Mouse (Mus musculus) limb, embryonic 12.5 days (tissue): ENCODE measurements at regions not wholly inside any gene's neighbourhood (a gene's known extent, or its start where the extent isn't known, plus 50 kb on each side); places are given as distances from the start of the nearest gene placed in this dataset.

Experiments used
- ATAC-seq: fragments of 200-750 bp; cut with Nextera tagmentation; 2 replicates; pipeline ENCODE4 v1.8.0; 2017; ENCODE audit warnings: low read depth, moderate TSS enrichment; ENCODE audit not compliant: insufficient number of reproducible peaks, insufficient read depth, low FRiP score, low TSS enrichment
- H3K27ac ChIP-seq: fragments of 300-500 bp; sonication (generic); 2 replicates; pipeline ENCODE4 v1.5.1; 2016; ENCODE audit warnings: mild to moderate bottlenecking, moderate library complexity
- H3K27me3 ChIP-seq: fragments of 300-500 bp; sonication (generic); 2 replicates; pipeline ENCODE4 v1.6.1; 2016; ENCODE audit warnings: mild to moderate bottlenecking, moderate library complexity
- H3K36me3 ChIP-seq: fragments of 300-500 bp; sonication (generic); 2 replicates; pipeline ENCODE4 v1.6.1; 2016; ENCODE audit warnings: mild to moderate bottlenecking, moderate library complexity
- H3K4me1 ChIP-seq: fragments of 300-500 bp; sonication (generic); replicated peaks from 2 replicates; pipeline ENCODE4 v1.6.1; 2016
- H3K4me2 ChIP-seq: fragments of 300-500 bp; sonication (generic); 2 replicates; pipeline ENCODE4 v1.6.1; 2016; ENCODE audit warnings: mild to moderate bottlenecking, moderate library complexity
- H3K4me3 ChIP-seq: fragments of 300-500 bp; sonication (generic); replicated peaks from 2 replicates; pipeline ENCODE4 v1.5.1; 2016; ENCODE audit warnings: mild to moderate bottlenecking
- H3K9ac ChIP-seq: fragments of 300-500 bp; sonication (generic); replicated peaks from 2 replicates; pipeline ENCODE4 v1.6.1; 2016; ENCODE audit warnings: mild to moderate bottlenecking, moderate library complexity
- H3K9me3 ChIP-seq: fragments of 300-500 bp; sonication (generic); 2 replicates; pipeline ENCODE4 v1.6.1; 2016; ENCODE audit warnings: mild to moderate bottlenecking, moderate library complexity
- WGBS: fragments of 180-500 bp; shearing (Covaris S2); methylation state at CpG from one replicate; pipeline ENCODE4 v1.1.7; 2016; 5-methylcytosine and 5-hydroxymethylcytosine counted together

- Histone ChIP-seq H3K4me3 (no peak overlapping the region), H3K27me3 (no peaks in the 10 kb centered on the region), H3K36me3 (no peaks in the 10 kb centered on the region), H3K4me1 (no peaks in the 10 kb centered on the region), H3K27ac (no peak overlapping the region), H3K9ac (no peak overlapping the region), H3K4me2 (no peak overlapping the region), H3K9me3 (no peaks in the 10 kb centered on the region)
- no peak for ATAC-seq
- WGBS: 83% methylated on average over 8 of the region's 8 CpGs
These were observed 169.6 kb upstream of the Cpeb2 start for GRCm38 (mm10) chr5:43063386-43063785.

- H3K4me2 ChIP-seq: no peak overlapping the region
- H3K36me3 ChIP-seq: no peaks in the 10 kb centered on the region
- no peaks in the 10 kb centered on the region for H3K4me1 ChIP-seq
- WGBS: 87% methylated on average over 3 of the region's 3 CpGs
- ATAC-seq: no peak
- H3K4me3 ChIP-seq: no peak overlapping the region
- no peak overlapping the region for H3K27ac ChIP-seq
- no peak overlapping the region for H3K9ac ChIP-seq
- no peaks in the 10 kb centered on the region for H3K27me3 ChIP-seq
- H3K9me3 ChIP-seq: no peaks in the 10 kb centered on the region
These were observed 161.4 kb upstream of the Cpeb2 start for GRCm38 (mm10) chr5:43071541-43071940.

GRCm38 (mm10) chr5:43072340-43072739, 160.6 kb upstream of the Cpeb2 start:
- 83% methylated on average over 2 of the region's 2 CpGs for WGBS
- Histone ChIP-seq H3K27me3 (no peaks in the 10 kb centered on the region), H3K36me3 (no peaks in the 10 kb centered on the region), H3K9ac (no peak overlapping the region), H3K4me3 (no peak overlapping the region), H3K27ac (no peak overlapping the region), H3K4me1 (no peaks in the 10 kb centered on the region), H3K9me3 (no peaks in the 10 kb centered on the region), H3K4me2 (no peak overlapping the region)
- ATAC-seq: no peak

- Histone ChIP-seq H3K36me3 (no peaks in the 10 kb centered on the region), H3K4me2 (no peak overlapping the region), H3K9ac (no peak overlapping the region), H3K4me1 (no peaks in the 10 kb centered on the region), H3K27me3 (no peaks in the 10 kb centered on the region), H3K27ac (no peak overlapping the region), H3K9me3 (no peaks in the 10 kb centered on the region), H3K4me3 (no peak overlapping the region)
- no peak for ATAC-seq
- WGBS: 91% methylated on average over 3 of the region's 3 CpGs
These were observed 158.4 kb upstream of the Cpeb2 start for GRCm38 (mm10) chr5:43074536-43074935.

- H3K4me1 ChIP-seq: 0 out of 2 replicates have a peak, but pooled peaks cover 5% of the 10 kb centered on the region
- no peak overlapping the region for H3K9ac ChIP-seq
- H3K4me3 ChIP-seq: no peak overlapping the region
- H3K27me3 ChIP-seq: no peaks in the 10 kb centered on the region
- WGBS: 91% methylated on average over 1 of the region's 1 CpGs
- no peak overlapping the region for H3K27ac ChIP-seq
- H3K9me3 ChIP-seq: no peaks in the 10 kb centered on the region
- H3K36me3 ChIP-seq: no peaks in the 10 kb centered on the region
- no peak overlapping the region for H3K4me2 ChIP-seq
- no peak for ATAC-seq
These were observed 152.7 kb upstream of the Cpeb2 start for GRCm38 (mm10) chr5:43080252-43080651.

GRCm38 (mm10) chr5:43081561-43082534, 151.1 kb upstream of the Cpeb2 start:
- 52% methylated on average over 11 of the region's 11 CpGs for WGBS
- Histone ChIP-seq H3K36me3 (no peaks in the 10 kb centered on the region), H3K4me1 (0 out of 2 replicates have a peak, but pooled peaks cover 5% of the 10 kb centered on the region), H3K4me3 (no peak overlapping the region), H3K4me2 (no peak overlapping the region), H3K27me3 (no peaks in the 10 kb centered on the region; the same call in 1 of the 2 replicates), H3K9ac (no peak overlapping the region), H3K9me3 (no peaks in the 10 kb centered on the region), H3K27ac (no peak overlapping the region)
- no peak for ATAC-seq

DNA sequence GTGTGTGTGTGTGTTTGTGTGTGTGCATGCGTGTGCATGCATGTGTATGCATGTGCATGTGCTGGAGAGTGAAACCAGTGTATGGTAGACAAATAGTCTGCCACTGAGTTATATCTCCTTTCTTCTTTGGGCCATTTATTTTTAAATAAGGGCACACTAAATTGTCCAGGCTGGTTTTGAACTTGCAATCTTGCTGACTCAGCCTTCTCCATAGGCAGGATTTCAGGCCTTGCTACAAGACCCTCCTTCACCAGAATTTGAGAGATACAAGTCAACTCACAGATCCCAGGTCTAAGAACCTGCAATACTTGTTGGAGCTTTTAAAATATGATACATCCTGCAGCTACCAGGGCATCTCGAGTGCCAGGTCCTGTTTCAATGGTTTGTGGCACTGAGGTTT, 145.9 kb upstream of the Cpeb2 start:
- peaks cover 7% of the 10 kb centered on the region for H3K4me1 ChIP-seq
- WGBS: 82% methylated on average over 2 of the region's 2 CpGs
- H3K36me3 ChIP-seq: no peaks in the 10 kb centered on the region
- ATAC-seq: no peak
- H3K9ac ChIP-seq: no peak overlapping the region
- H3K4me2 ChIP-seq: no peak overlapping the region
- no peak overlapping the region for H3K27ac ChIP-seq
- no peaks in the 10 kb centered on the region; the same call in 1 of the 2 replicates for H3K27me3 ChIP-seq
- no peaks in the 10 kb centered on the region for H3K9me3 ChIP-seq
- H3K4me3 ChIP-seq: no peak overlapping the region

GRCm38 (mm10) chr5:43087907-43088387, 145.0 kb upstream of the Cpeb2 start:
- Histone ChIP-seq H3K4me1 (peaks cover 7% of the 10 kb centered on the region), H3K9me3 (no peaks in the 10 kb centered on the region), H3K36me3 (no peaks in the 10 kb centered on the region), H3K9ac (no peak overlapping the region), H3K4me3 (no peak overlapping the region), H3K27me3 (no peaks in the 10 kb centered on the region; the same call in 1 of the 2 replicates), H3K4me2 (no peak overlapping the region), H3K27ac (no peak overlapping the region)
- peak; percentile 42; the same call in 1 of the 2 replicates for ATAC-seq
- WGBS: 75% methylated on average over 8 of the region's 8 CpGs

DNA sequence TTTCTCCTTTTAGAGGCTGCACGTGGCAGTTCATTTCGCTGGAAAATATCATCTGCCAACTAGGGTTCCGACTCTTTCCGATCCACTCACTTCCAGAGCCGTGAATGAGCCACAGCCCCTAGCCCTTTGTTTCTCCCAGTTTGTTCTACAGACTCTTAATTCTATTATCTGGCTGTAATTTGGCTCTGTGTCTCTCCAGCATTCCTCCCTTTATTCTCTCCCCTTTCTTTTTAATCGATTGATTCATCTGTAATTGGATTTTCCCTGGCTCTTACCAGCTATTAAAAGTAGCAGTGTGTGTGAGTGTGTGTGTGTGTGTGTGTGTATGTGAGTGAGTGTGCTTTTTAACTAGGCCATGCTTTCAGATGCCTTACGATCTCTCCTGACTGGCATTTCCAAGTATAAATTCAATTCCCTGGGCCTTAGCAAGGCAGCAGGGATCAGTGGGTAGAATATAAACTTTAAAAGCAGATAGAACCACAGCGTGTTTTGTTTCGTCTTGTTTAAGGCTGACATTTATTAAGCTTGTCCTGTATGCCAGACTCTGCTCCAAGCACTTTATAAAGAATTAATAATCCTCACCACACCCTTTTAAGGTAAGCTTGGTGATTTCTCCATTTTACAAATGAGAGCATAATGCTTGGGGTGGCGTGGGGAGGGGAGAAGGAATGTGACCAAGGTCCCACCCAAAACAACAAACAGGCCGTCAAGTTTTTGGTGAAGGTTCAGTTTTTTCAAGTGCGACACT, 144.1 kb upstream of the Cpeb2 start:
- H3K9ac ChIP-seq: no peak overlapping the region
- no peaks in the 10 kb centered on the region; the same call in 1 of the 2 replicates for H3K27me3 ChIP-seq
- no peaks in the 10 kb centered on the region for H3K36me3 ChIP-seq
- no peak overlapping the region for H3K4me3 ChIP-seq
- no peaks in the 10 kb centered on the region for H3K9me3 ChIP-seq
- peaks cover 7% of the 10 kb centered on the region for H3K4me1 ChIP-seq
- H3K27ac ChIP-seq: no peak overlapping the region
- no peak for ATAC-seq
- WGBS: 69% methylated on average over 12 of the region's 12 CpGs
- H3K4me2 ChIP-seq: no peak overlapping the region

- H3K4me2 ChIP-seq: no peak overlapping the region
- WGBS: 75% methylated on average over 2 of the region's 2 CpGs
- no peak for ATAC-seq
These were observed 143.5 kb upstream of the Cpeb2 start for GRCm38 (mm10) chr5:43089475-43089874.

DNA sequence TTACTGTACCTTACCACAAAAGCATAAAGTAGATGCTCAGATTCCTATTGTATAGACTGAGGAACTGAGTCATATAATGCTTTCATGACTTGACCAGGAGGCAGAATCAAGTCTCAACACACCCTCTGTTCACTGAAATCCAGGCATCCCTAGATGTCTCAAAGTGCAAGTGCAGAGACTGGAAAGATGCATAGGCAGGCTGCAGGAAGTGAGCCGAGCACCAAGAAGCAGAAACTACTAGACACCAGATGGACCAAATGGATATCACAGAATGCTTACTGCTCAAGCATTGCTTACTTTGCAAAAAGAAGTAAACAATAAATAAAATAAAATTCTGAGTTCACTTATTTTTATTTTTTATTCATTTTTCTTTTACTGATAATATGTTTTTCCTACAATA, 143.0 kb upstream of the Cpeb2 start:
- no peaks in the 10 kb centered on the region for H3K9me3 ChIP-seq
- 79% methylated on average over 1 of the region's 1 CpGs for WGBS
- H3K4me2 ChIP-seq: no peak overlapping the region
- H3K27me3 ChIP-seq: no peaks in the 10 kb centered on the region; the same call in 1 of the 2 replicates
- ATAC-seq: no peak
- no peaks in the 10 kb centered on the region for H3K36me3 ChIP-seq
- H3K27ac ChIP-seq: no peak overlapping the region
- peaks cover 17% of the 10 kb centered on the region for H3K4me1 ChIP-seq
- H3K9ac ChIP-seq: no peak overlapping the region
- no peak overlapping the region for H3K4me3 ChIP-seq

More at GRCm38 (mm10) chr5:43089475-43089874, 143.5 kb upstream of the Cpeb2 start:
- no peak overlapping the region for H3K27ac ChIP-seq
- H3K9me3 ChIP-seq: no peaks in the 10 kb centered on the region
- no peaks in the 10 kb centered on the region; the same call in 1 of the 2 replicates for H3K27me3 ChIP-seq
- no peaks in the 10 kb centered on the region for H3K36me3 ChIP-seq
- no peak overlapping the region for H3K9ac ChIP-seq
- H3K4me3 ChIP-seq: no peak overlapping the region
- peaks cover 13% of the 10 kb centered on the region for H3K4me1 ChIP-seq
